Mouse (Mus musculus): ENCODE data around the gene Ifitm7. TPM values are rescaled to one million over a fixed set of nuclear protein-coding genes. Genes with fewer than 3 reads are reported as not detected.
"Not testable (repeated sequence)": the region's sequence is repeated elsewhere in the genome, so short reads cannot be mapped to it uniquely, and the experiment has no call there.

Ifitm7 gene
- polyA plus RNA-seq, 1 experiment from 2014 or later, result 0.03 TPM

- DNase-seq (ENCODE audit: low read depth, low spot score) (no peak), ATAC-seq (no peak)
- POLR2A ChIA-PET, result interaction anchor here (2.0 kb wide), 1 partner anchor 10 kb away, joined by 5 read pairs; no protein-coding TSS in a partner anchor
- H3K27me3 ChIP-seq, result no peaks in the 10 kb centered on the region
- no peak for TF ChIP-seq CTCF (IDR thresholded peaks at IDR 0.05)
- CTCF ChIA-PET, result interaction anchor here (1.2 to 1.5 kb wide), 2 partner anchors 9 to 12 kb away, joined by 3 read pairs; no protein-coding TSS in a partner anchor
- in situ Hi-C loops (cut with MboI; ENCODE audit: low pct_unique_long_range_greater_than_20kb), result loop anchor here (10.0 kb wide), 1 partner anchor 213 kb away; no protein-coding TSS in a partner anchor
Measured at GRCm38 (mm10) chr16:14008081-14008480, 21.4 kb upstream of the Ifitm7 start.

- in situ Hi-C loops (cut with MboI; ENCODE audit: low pct_unique_long_range_greater_than_20kb), result loop anchor here (10.0 kb wide), 1 partner anchor 210 kb away; no protein-coding TSS in a partner anchor
- ATAC-seq (no peak), DNase-seq (ENCODE audit: low read depth, low spot score) (no peak)
- no peak for TF ChIP-seq CTCF (IDR thresholded peaks at IDR 0.05)
- no peaks in the 10 kb centered on the region for H3K27me3 ChIP-seq
- ChIA-PET CTCF (interaction anchor here (1.2 kb wide), 1 partner anchor 39 kb away, joined by 3 read pairs; no protein-coding TSS in a partner anchor), POLR2A (no interaction called here)
Measured at GRCm38 (mm10) chr16:14005266-14005665, 18.6 kb upstream of the Ifitm7 start.

GRCm38 (mm10) chr16:14004726-14005125 is 18.0 kb upstream of the Ifitm7 start:
- in situ Hi-C loops (cut with MboI; ENCODE audit: low pct_unique_long_range_greater_than_20kb), result loop anchor here (10.0 kb wide), 1 partner anchor 210 kb away; no protein-coding TSS in a partner anchor
- no peak for DNase-seq (ENCODE audit: low read depth, low spot score)
- CTCF ChIA-PET, result interaction anchor here (1.1 to 1.2 kb wide), 3 partner anchors 27 to 102 kb away, joined by 3 read pairs; partner anchors contain the start of genes Mpv17l and Pdxdc1
- POLR2A ChIA-PET, result no interaction called here
- no peaks in the 10 kb centered on the region for H3K27me3 ChIP-seq
- ATAC-seq, result no peak
- TF ChIP-seq CTCF (IDR thresholded peaks at IDR 0.05), result no peak

GRCm38 (mm10) chr16:14004170-14004569 is 17.5 kb upstream of the Ifitm7 start:
- CTCF ChIA-PET, result interaction anchor here (1.1 to 1.7 kb wide), 4 partner anchors 11 to 101 kb away, joined by 3 to 5 read pairs (median 3); partner anchors contain the start of genes Mpv17l and Pdxdc1
- ATAC-seq, result peak; percentile 84
- POLR2A ChIA-PET, result no interaction called here
- TF ChIP-seq CTCF (IDR thresholded peaks at IDR 0.05), result peak; percentile 81
- DNase-seq (ENCODE audit: low read depth, low spot score), result no peak
- H3K27me3 ChIP-seq, result no peaks in the 10 kb centered on the region
- in situ Hi-C loops (cut with MboI; ENCODE audit: low pct_unique_long_range_greater_than_20kb), result loop anchor here (10.0 kb wide), 1 partner anchor 209 kb away; no protein-coding TSS in a partner anchor

GRCm38 (mm10) chr16:14003386-14004130 is 16.9 kb upstream of the Ifitm7 start:
- no peaks in the 10 kb centered on the region for H3K27me3 ChIP-seq
- ATAC-seq (peak; percentile 36), DNase-seq (ENCODE audit: low read depth, low spot score) (no peak)
- no peak for TF ChIP-seq CTCF (IDR thresholded peaks at IDR 0.05)
- CTCF ChIA-PET, result interaction anchor here (1.1 to 1.7 kb wide), 4 partner anchors 10 to 101 kb away, joined by 3 to 5 read pairs (median 3); partner anchors contain the start of genes Mpv17l and Pdxdc1
- in situ Hi-C loops (cut with MboI; ENCODE audit: low pct_unique_long_range_greater_than_20kb), result loop anchor here (10.0 kb wide), 1 partner anchor 209 kb away; no protein-coding TSS in a partner anchor
- POLR2A ChIA-PET, result no interaction called here

GRCm38 (mm10) chr16:13994502-13994901 is 7.8 kb upstream of the Ifitm7 start:
- TF ChIP-seq CTCF (IDR thresholded peaks at IDR 0.05), result no peak
- in situ Hi-C loops (cut with MboI; ENCODE audit: low pct_unique_long_range_greater_than_20kb), result no loop called here
- CTCF ChIA-PET, result interaction anchor here (1.6 kb wide), 1 partner anchor 10 kb away, joined by 4 read pairs; no protein-coding TSS in a partner anchor
- DNase-seq (ENCODE audit: low read depth, low spot score) (no peak), ATAC-seq (no peak)
- POLR2A ChIA-PET, result no interaction called here
- no peaks in the 10 kb centered on the region for H3K27me3 ChIP-seq

GRCm38 (mm10) chr16:13994076-13994475 is 7.4 kb upstream of the Ifitm7 start:
- no peaks in the 10 kb centered on the region for H3K27me3 ChIP-seq
- ChIA-PET CTCF (interaction anchor here (1.4 to 1.6 kb wide), 2 partner anchors 9 to 10 kb away, joined by 4 to 5 read pairs; no protein-coding TSS in a partner anchor), POLR2A (no interaction called here)
- no peak for TF ChIP-seq CTCF (IDR thresholded peaks at IDR 0.05)
- ATAC-seq (no peak), DNase-seq (ENCODE audit: low read depth, low spot score) (no peak)
- in situ Hi-C loops (cut with MboI; ENCODE audit: low pct_unique_long_range_greater_than_20kb), result no loop called here

GRCm38 (mm10) chr16:13992518-13993248 is 6.0 kb upstream of the Ifitm7 start:
- ChIA-PET POLR2A (no interaction called here), CTCF (interaction anchor here (1.4 to 1.6 kb wide), 2 partner anchors 9 to 11 kb away, joined by 4 to 5 read pairs; no protein-coding TSS in a partner anchor)
- no peaks in the 10 kb centered on the region for H3K27me3 ChIP-seq
- TF ChIP-seq CTCF (IDR thresholded peaks at IDR 0.05), result no peak
- ATAC-seq (no peak), DNase-seq (ENCODE audit: low read depth, low spot score) (no peak)
- in situ Hi-C loops (cut with MboI; ENCODE audit: low pct_unique_long_range_greater_than_20kb), result no loop called here

GRCm38 (mm10) chr16:13986197-13986573 is 503 bp downstream of the Ifitm7 start:
- DNase-seq (ENCODE audit: low read depth, low spot score) (no peak), ATAC-seq (no peak)
- POLR2A ChIA-PET, result interaction anchor here (0.6 kb wide), 1 partner anchor 832 kb away, joined by 3 read pairs; no protein-coding TSS in a partner anchor
- no peaks in the 10 kb centered on the region for H3K27me3 ChIP-seq
- CTCF ChIA-PET, result no interaction called here
- TF ChIP-seq CTCF (IDR thresholded peaks at IDR 0.05), result no peak
- in situ Hi-C loops (cut with MboI; ENCODE audit: low pct_unique_long_range_greater_than_20kb), result no loop called here

GRCm38 (mm10) chr16:13983161-13983560 is 3.5 kb downstream of the Ifitm7 start:
- CTCF ChIA-PET, result no interaction called here
- ATAC-seq, result no peak
- in situ Hi-C loops (cut with MboI; ENCODE audit: low pct_unique_long_range_greater_than_20kb), result no loop called here
- TF ChIP-seq CTCF (IDR thresholded peaks at IDR 0.05), result no peak
- POLR2A ChIA-PET, result no interaction called here
- no peak for DNase-seq (ENCODE audit: low read depth, low spot score)
- no peaks in the 10 kb centered on the region for H3K27me3 ChIP-seq

- CTCF ChIA-PET; ATAC-seq; DNase-seq (ENCODE audit: low read depth, low spot score); H3K27me3 ChIP-seq; POLR2A ChIA-PET; in situ Hi-C loops (cut with MboI; ENCODE audit: low pct_unique_long_range_greater_than_20kb): not testable (repeated sequence)
Measured at GRCm38 (mm10) chr16:13981726-13982125, 5.0 kb downstream of the Ifitm7 start.

- CTCF ChIA-PET, result interaction anchor here (1.2 kb wide), 1 partner anchor 132 kb away, joined by 3 read pairs; no protein-coding TSS in a partner anchor
- in situ Hi-C loops (cut with MboI; ENCODE audit: low pct_unique_long_range_greater_than_20kb); POLR2A ChIA-PET; H3K27me3 ChIP-seq; DNase-seq (ENCODE audit: low read depth, low spot score); ATAC-seq: not testable (repeated sequence)
Measured at GRCm38 (mm10) chr16:13977026-13977425, 9.7 kb downstream of the Ifitm7 start.

- in situ Hi-C loops (cut with MboI; ENCODE audit: low pct_unique_long_range_greater_than_20kb); DNase-seq (ENCODE audit: low read depth, low spot score); ATAC-seq; POLR2A ChIA-PET; H3K27me3 ChIP-seq: not testable (repeated sequence)
- CTCF ChIA-PET, result interaction anchor here (0.9 to 1.2 kb wide), 2 partner anchors 132 to 335 kb away, joined by 3 read pairs; no protein-coding TSS in a partner anchor
Measured at GRCm38 (mm10) chr16:13976358-13976896, 10.3 kb downstream of the Ifitm7 start.
